In the genomic region with DNA sequence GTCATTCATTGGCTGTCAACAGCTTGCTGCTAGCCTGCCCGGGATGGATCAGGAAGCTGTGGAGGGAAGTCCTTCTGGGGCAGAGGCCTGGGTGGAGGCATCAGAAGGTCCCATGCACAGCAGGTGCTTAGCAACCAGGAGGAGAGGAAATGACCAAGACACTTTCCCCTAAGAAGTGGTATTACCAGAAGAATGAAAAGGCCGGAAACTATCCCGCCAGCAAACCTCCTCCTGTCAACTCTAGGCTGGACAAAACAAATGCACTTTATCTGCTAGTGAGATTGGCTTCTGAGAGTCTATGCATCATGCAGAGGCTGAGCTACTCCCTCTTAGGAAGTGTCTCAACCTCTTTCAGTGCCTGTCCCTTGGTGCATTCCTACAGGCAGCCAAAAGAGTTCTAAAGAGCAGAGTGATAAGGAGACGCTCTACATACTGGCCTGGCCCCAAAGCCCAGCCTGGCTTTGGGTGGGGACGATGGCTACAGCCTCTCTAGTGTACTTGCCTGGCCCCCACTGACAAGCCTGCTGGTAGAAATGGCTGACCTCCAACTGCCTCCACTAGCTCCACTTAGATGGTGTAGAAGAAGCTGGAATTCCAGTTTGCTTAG, we compare ENCODE assay signal across 21 mouse cellular contexts.
A peak's percentile ranks its signal among the peaks of the same experiment; 100 is the strongest.
DNase-seq lines count a peak whose midpoint lies in the region; ATAC-seq and TF ChIP-seq lines count a peak whose summit lies in the region.
"Had no signal": no experiment of that assay in that cellular context is flagged by ENCODE, and none has a peak within 500 bp of the region (broad histone marks: within the 10 kb centered on the region; RNA-seq: fewer than 3 reads in every experiment).

No protein-coding gene starts in this region.

- ATAC-seq in heart, embryonic 15.5 days (replicated peaks; ENCODE audit: insufficient number of reproducible peaks, insufficient read depth, low FRiP score, low read depth), result peak; percentile 50; the same call in 1 of the 2 replicates
- peak; percentile 39 to 67 for ATAC-seq in hematopoietic stem cell, adult 5-6 weeks (replicated peaks in 1 of 2; ENCODE audit: insufficient read depth in 1 of 2, low FRiP score in 2 of 2, low TSS enrichment in 1 of 2, low read depth in 1 of 2, poor library complexity in 2 of 2, severe bottlenecking in 2 of 2)
- ATAC-seq in forebrain, embryonic 13.5 days, result no peak
- no peak; the same call in 1 of the 2 replicates for ATAC-seq in granulocyte monocyte progenitor cell, adult 5-6 weeks (replicated peaks; ENCODE audit: poor library complexity, severe bottlenecking)
- ATAC-seq: forebrain, embryonic 15.5 days had no signal

- no peaks in the 10 kb centered on the region for H3K9me3 ChIP-seq in heart, embryonic 15.5 days (replicated peaks)
- no peaks in the 10 kb centered on the region for H3K9me3 ChIP-seq in forebrain, embryonic 13.5 days (replicated peaks)
- H3K9me3 ChIP-seq: forebrain, embryonic 15.5 days; hindbrain, embryonic 10.5 days had no signal

- H3K4me1 ChIP-seq in heart, adult 2 months (ENCODE audit: control insufficient read depth, insufficient read depth, low read length), result peaks cover 4% of the 10 kb centered on the region
- H3K4me1 ChIP-seq in heart, embryonic 15.5 days (replicated peaks), result peaks cover 15% of the 10 kb centered on the region
- no peaks in the 10 kb centered on the region for H3K4me1 ChIP-seq in forebrain, embryonic 13.5 days
- H3K4me1 ChIP-seq: forebrain, embryonic 15.5 days; hindbrain, embryonic 10.5 days; limb, embryonic 12.5 days; midbrain, embryonic 10.5 days; neural tube, embryonic 13.5 days had no signal

- no peak for TF ChIP-seq POLR2A in heart, adult 2 months (IDR thresholded peaks at IDR 0.05; ENCODE audit: insufficient read depth, low read depth, low read length)

- TF ChIP-seq CTCF in heart, adult 2 months (IDR thresholded peaks at IDR 0.05), result no peak

- H3K9ac ChIP-seq in heart, adult 2 months (ENCODE audit: low read depth, low read length), result no peak overlapping the region
- no peak overlapping the region for H3K9ac ChIP-seq in heart, embryonic 15.5 days
- no peak overlapping the region for H3K9ac ChIP-seq in forebrain, embryonic 13.5 days
- H3K9ac ChIP-seq: forebrain, embryonic 15.5 days; limb, embryonic 12.5 days; liver, embryonic 14.5 days; neural tube, embryonic 13.5 days had no signal

- 5% methylated on average over 5 of the region's 5 CpGs for WGBS in heart, adult 2 months
- WGBS in heart, embryonic 15.5 days, result 13% methylated on average over 5 of the region's 5 CpGs
- WGBS in forebrain, embryonic 13.5 days, result 84% methylated on average over 5 of the region's 5 CpGs

- no peaks in the 10 kb centered on the region for H3K79me2 ChIP-seq in heart, adult 2 months (replicated peaks; ENCODE audit: control insufficient read depth, insufficient read depth, low read length)

- no peak for TF ChIP-seq EP300 in heart, adult 2 months (IDR thresholded peaks at IDR 0.05; ENCODE audit: insufficient read depth, low read depth, low read length)

- no peak overlapping the region for H3K4me2 ChIP-seq in heart, embryonic 15.5 days
- no peak overlapping the region for H3K4me2 ChIP-seq in forebrain, embryonic 13.5 days
- H3K4me2 ChIP-seq: forebrain, embryonic 15.5 days; limb, embryonic 12.5 days; neural tube, embryonic 13.5 days had no signal

- peak; percentile 5 to 10 for DNase-seq in cerebellum, postnatal 14 days
- no peak for DNase-seq in cerebellum, adult 18-20 months
- DNase-seq in heart, adult 2 months, result peak; percentile 23 to 38
- no peak for DNase-seq in adrenal gland, adult (ENCODE audit: inconsistent age in 2 of 2, low spot score in 1 of 2)
- DNase-seq: adrenal gland, postnatal 36 days; cerebellum, adult 9-11 months; kidney, adult 2 months; kidney, postnatal 14 days; right cerebral cortex, postnatal 25 days; thymus, postnatal 14 days had no signal

- H3K27me3 ChIP-seq in heart, adult 2 months (ENCODE audit: control insufficient read depth, insufficient read depth, low read length), result no peaks in the 10 kb centered on the region
- no peaks in the 10 kb centered on the region for H3K27me3 ChIP-seq in heart, embryonic 15.5 days
- no peaks in the 10 kb centered on the region for H3K27me3 ChIP-seq in forebrain, embryonic 13.5 days
- H3K27me3 ChIP-seq: forebrain, embryonic 15.5 days; limb, embryonic 12.5 days; neural tube, embryonic 13.5 days had no signal

- no peak overlapping the region for H3K4me3 ChIP-seq in heart, adult 2 months
- no peak overlapping the region for H3K4me3 ChIP-seq in heart, embryonic 15.5 days
- no peak overlapping the region for H3K4me3 ChIP-seq in forebrain, embryonic 13.5 days
- H3K4me3 ChIP-seq: erythroblast, embryonic 14.5 days; forebrain, embryonic 15.5 days; hindbrain, embryonic 10.5 days; limb, embryonic 12.5 days; midbrain, embryonic 10.5 days; neural tube, embryonic 13.5 days had no signal

- intact Hi-C loops in heart, adult 2 months (cut with DNase I), result no loop called here

- no peak overlapping the region for H3K27ac ChIP-seq in heart, adult 2 months
- H3K27ac ChIP-seq in heart, embryonic 15.5 days, result peak overlapping the region; percentile 46
- H3K27ac ChIP-seq in forebrain, embryonic 13.5 days, result no peak overlapping the region
- H3K27ac ChIP-seq: forebrain, embryonic 15.5 days; hindbrain, embryonic 10.5 days; limb, embryonic 12.5 days; liver, embryonic 14.5 days; midbrain, embryonic 10.5 days; neural tube, embryonic 13.5 days had no signal

- H3K36me3 ChIP-seq in heart, adult 2 months (ENCODE audit: control insufficient read depth, insufficient read depth, low read length), result no peaks in the 10 kb centered on the region
- H3K36me3 ChIP-seq in heart, embryonic 15.5 days, result no peaks in the 10 kb centered on the region
- no peaks in the 10 kb centered on the region for H3K36me3 ChIP-seq in forebrain, embryonic 13.5 days (ENCODE audit: poor library complexity, severe bottlenecking)
- H3K36me3 ChIP-seq: forebrain, embryonic 15.5 days; hindbrain, embryonic 10.5 days; limb, embryonic 12.5 days; midbrain, embryonic 10.5 days; neural tube, embryonic 13.5 days had no signal

Comparison
In these comparisons a context has a peak if more than half of its experiments do, and no peak if none do; other contexts are left out.
1. DNase-seq: peak in cerebellum, postnatal 14 days (2 of 2) and heart, adult 2 months (2 of 2); none in cerebellum, adult 18-20 months (0 of 2) and adrenal gland, adult (0 of 2).
2. ATAC-seq: peak in heart, embryonic 15.5 days (single experiment) and hematopoietic stem cell, adult 5-6 weeks (2 of 2); none in forebrain, embryonic 13.5 days (single experiment) and granulocyte monocyte progenitor cell, adult 5-6 weeks (single experiment).